Mouse (Mus musculus): ENCODE results near the gene Akna.

GRCm38 (mm10) chr4:63391322-63391721 lies 11.8 kb downstream of the Akna start:
- TF ChIP-seq POLR2A (IDR thresholded peaks at IDR 0.05; ENCODE audit: low read depth, low read length) (no peak), CTCF (IDR thresholded peaks at IDR 0.05; ENCODE audit: borderline replicate concordance, insufficient read depth, low read length) (no peak)
